Mouse (Mus musculus) bone marrow macrophage, adult 2 months (primary cell): ENCODE measurements around the gene Lims1.

Experiments used
- CTCF ChIP-seq: IDR thresholded peaks from 2 replicates; pipeline ENCODE4 v1.5.1; 2012; ENCODE audit warnings: low read depth, mild to moderate bottlenecking, low read length, moderate library complexity
- POLR2A ChIP-seq: IDR thresholded peaks from 2 replicates; pipeline ENCODE4 v1.6.1; 2012; ENCODE audit warnings: mild to moderate bottlenecking, low read depth, low read length, borderline replicate concordance

DNA sequence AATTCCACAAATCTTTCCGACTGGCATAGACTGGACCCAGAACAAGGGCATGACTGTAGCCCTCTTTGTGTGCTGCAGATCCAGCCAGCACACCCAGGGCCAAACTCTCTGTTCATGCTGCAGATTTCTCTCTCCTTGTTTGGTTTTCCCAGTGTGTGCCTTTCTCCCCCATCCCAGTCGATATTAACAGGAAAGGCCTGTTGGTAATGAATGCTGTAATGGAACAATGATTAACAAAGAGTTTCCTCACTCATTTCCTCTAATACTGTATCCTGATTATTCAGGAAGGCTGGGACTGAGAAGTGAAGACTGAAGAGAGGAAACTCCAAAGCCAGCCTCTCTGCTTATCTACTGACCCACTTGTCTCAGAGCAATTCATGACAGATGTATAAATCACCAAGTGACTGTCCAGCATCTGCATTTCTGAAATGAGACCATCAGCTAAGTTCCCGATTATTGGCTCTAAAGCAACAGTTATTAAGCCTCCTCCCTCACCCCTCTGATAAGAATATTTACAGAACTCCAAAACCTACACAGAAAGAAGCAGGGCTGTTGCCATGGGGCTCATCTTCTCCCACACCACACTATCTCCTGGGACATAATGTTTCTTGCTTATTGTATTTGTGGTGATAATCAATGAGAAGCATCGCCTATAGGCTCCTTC is 82.2 kb downstream of the Lims1 start:
- TF ChIP-seq CTCF (no peak), POLR2A (no peak)
